Mouse (Mus musculus) heart, postnatal 14 days (tissue): Measurements from ENCODE around the gene Il5. TPM values are rescaled to one million over a fixed set of nuclear protein-coding genes. Genes with fewer than 3 reads are reported as not detected.

Experiments
- DNase-seq, 2 experiments: peaks; one replicate each; pipeline ENCODE4 v3.0.0; 2021 to 2022
- intact Hi-C: fragments of 180-260 bp; cut with DNase I; formaldehyde crosslinking; loops from one replicate; pipeline ENCODE4 v1.15.1; 2025
- microRNA-seq, 2 experiments: library from miRNA; unstranded; fragments of <30 nt; microRNA quantifications; one replicate each; pipeline ENCODE4 v1.2.0; 2021 to 2022
- total RNA-seq, 2 experiments: library from RNA; stranded (reverse); gene quantifications; 2 replicates each; pipeline ENCODE4 v1.2.3; 2021

Gene Il5
- total RNA-seq, 2 experiments from 2014 or later, result not detected

- intact Hi-C loops, result no loop called here
- no peak for DNase-seq
These were observed 48.0 kb downstream of the Il5 start for GRCm38 (mm10) chr11:53768422-53769184.

GRCm38 (mm10) chr11:53769185-53769576 lies 48.6 kb downstream of the Il5 start:
- intact Hi-C loops, result no loop called here
- DNase-seq, result no peak

GRCm38 (mm10) chr11:53769760-53770124 lies 49.1 kb downstream of the Il5 start, which contains the start of gene Irf1:
Gene Irf1, plus strand, starts transcription at chr11:53770014.
- intact Hi-C loops, result loop anchor here (2.0 kb wide), 1 partner anchor 15 kb away; no protein-coding TSS in a partner anchor
- peak; percentile 95 to 96 for DNase-seq

- peak; percentile 87 to 88 for DNase-seq
- intact Hi-C loops, result loop anchor here (2.0 kb wide), 1 partner anchor 15 kb away; no protein-coding TSS in a partner anchor
These were observed 49.7 kb downstream of the Il5 start for GRCm38 (mm10) chr11:53770125-53770791.

GRCm38 (mm10) chr11:53771001-53771744 lies 50.6 kb downstream of the Il5 start:
- no peak for DNase-seq
- intact Hi-C loops, result loop anchor here (2.0 kb wide), 1 partner anchor 14 kb away; no protein-coding TSS in a partner anchor

GRCm38 (mm10) chr11:53772536-53772935 lies 51.9 kb downstream of the Il5 start:
- DNase-seq, result no peak
- intact Hi-C loops, result no loop called here

- intact Hi-C loops, result no loop called here
- DNase-seq, result no peak
These were observed 52.5 kb downstream of the Il5 start, which contains the start of gene Gm17334 for GRCm38 (mm10) chr11:53773087-53773486. Gene Gm17334, minus strand, starts transcription at chr11:53773187.

GRCm38 (mm10) chr11:53773641-53774360 lies 53.2 kb downstream of the Il5 start:
- intact Hi-C loops, result no loop called here
- no peak for DNase-seq

Small RNA genes lying within 50 kb of the gene (microRNA-seq; reads per million reads assigned to microRNA genes)
- 0.27 to 0.48 reads per million in 2 experiments for gene Mir7671

Other genes with a start within 250 kb of the Il5 start
- not detected for gene Gm9945, start 240.6 kb upstream of the Il5 start, total RNA-seq
- gene Sowaha, start 240.5 kb upstream of the Il5 start, total RNA-seq, result under 1 TPM; 0.07 TPM
- gene Sept8, start 201.5 kb upstream of the Il5 start, total RNA-seq, result 10 to 100 TPM; 42.1 TPM
- gene Kif3a, start 153.4 kb upstream of the Il5 start, total RNA-seq, result 1 to 10 TPM; 9.6 to 9.9 TPM
- gene Il4, start 102.1 kb upstream of the Il5 start, total RNA-seq, result not detected
- not detected for gene Il13, start 86.1 kb upstream of the Il5 start, total RNA-seq
- gene Rad50, start 13.5 kb upstream of the Il5 start, total RNA-seq, result 1 to 10 TPM; 8.2 to 9.4 TPM
- gene Irf1, start 49.2 kb downstream of the Il5 start, total RNA-seq, result 10 to 100 TPM; 18.4 to 19.5 TPM
- not detected for gene Gm17334, start 52.4 kb downstream of the Il5 start, total RNA-seq
- 1 to 10 TPM; 2.0 to 3.6 TPM for gene Gm12216, start 138.5 kb downstream of the Il5 start, total RNA-seq
- 10 to 100 TPM; 20.9 to 23.7 TPM for gene Slc22a5, start 170.9 kb downstream of the Il5 start, total RNA-seq